Mouse (Mus musculus): Measurements from ENCODE around the gene Urah. TPM values are rescaled to one million over a fixed set of nuclear protein-coding genes. Genes with fewer than 3 reads are reported as not detected.

The Urah gene
- polyA plus RNA-seq, 1 experiment from 2014 or later: 6.1 TPM

DNA sequence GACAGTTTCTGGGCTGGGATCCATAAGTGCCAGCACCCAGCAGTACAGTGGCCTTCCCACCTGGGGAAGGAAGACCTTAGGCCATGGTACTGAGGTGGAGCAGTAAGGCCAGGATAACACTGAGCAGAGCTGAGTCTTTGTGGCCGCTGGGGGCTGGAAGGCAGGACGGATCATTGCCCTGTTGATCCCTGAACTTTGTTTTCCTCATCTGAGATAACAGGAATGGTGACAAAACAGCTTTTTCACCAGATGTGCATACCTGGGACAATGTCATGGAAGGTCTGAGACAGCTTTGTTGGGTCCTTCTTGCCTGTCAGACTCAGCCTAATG is 905 bp downstream of the Urah start:
- ATAC-seq: peak; percentile 45

DNA sequence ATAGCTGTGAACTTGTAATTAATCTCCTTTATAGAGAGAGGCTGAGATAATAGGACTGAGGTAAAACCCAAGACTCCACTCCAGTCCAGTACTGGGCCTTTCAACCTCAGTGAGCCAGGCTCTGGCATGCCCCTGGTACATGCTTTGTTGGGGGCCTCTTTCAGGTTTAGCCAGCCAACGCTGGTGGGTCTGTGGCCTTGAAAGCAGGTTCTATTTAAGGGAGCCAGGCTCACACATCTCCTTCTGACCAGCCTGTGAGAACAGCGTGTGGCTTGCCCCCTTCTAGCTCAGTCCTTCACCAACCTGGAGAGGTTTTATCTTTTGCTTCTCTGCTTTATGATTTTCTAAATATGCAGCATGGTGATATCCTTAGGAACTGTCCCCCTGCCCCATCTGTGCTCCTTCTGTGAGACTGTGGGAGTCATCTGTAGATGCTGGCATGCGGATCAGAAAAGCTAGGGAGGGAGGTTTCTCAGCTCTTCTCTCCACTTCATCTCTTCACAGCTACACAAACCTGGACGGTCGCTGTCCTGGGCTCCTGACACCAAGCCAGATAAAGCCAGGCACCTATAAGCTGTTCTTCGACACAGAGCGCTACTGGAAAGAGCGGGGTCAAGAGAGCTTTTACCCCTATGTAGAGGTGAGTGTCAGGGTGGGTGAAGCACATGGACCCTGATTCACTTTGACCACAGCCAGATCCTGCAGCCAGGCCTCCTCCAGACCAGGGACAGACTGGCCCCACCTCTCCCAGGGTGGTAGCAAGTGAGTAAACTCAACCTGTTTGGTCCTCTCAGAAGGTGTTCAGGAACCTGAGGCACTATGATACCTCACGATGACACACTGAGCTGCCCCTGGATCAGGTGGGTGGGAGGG is 1.7 kb downstream of the Urah start:
- 85% methylated on average over 9 of the region's 9 CpGs for WGBS
- no peak for ATAC-seq
- Histone ChIP-seq H3K4me2 (ENCODE audit: low read depth, low read length) (no peak overlapping the region), H3K36me3 (ENCODE audit: control insufficient read depth, insufficient read depth, low read length) (no peaks in the 10 kb centered on the region), H3K9ac (ENCODE audit: low read depth, low read length) (no peak overlapping the region), H3K27ac (ENCODE audit: low read length) (no peak overlapping the region), H3K4me1 (ENCODE audit: control insufficient read depth, insufficient read depth, low read length) (no peaks in the 10 kb centered on the region), H3K9me3 (ENCODE audit: control insufficient read depth, low read length) (no peaks in the 10 kb centered on the region), H3K4me3 (ENCODE audit: low read length) (no peak overlapping the region), H3K27me3 (replicated peaks; ENCODE audit: control insufficient read depth, insufficient read depth, low read length) (no peaks in the 10 kb centered on the region)

More for the DNA sequence above, 905 bp downstream of the Urah start:
- Histone ChIP-seq H3K9me3 (ENCODE audit: control insufficient read depth, low read length) (no peaks in the 10 kb centered on the region), H3K4me1 (ENCODE audit: control insufficient read depth, insufficient read depth, low read length) (no peaks in the 10 kb centered on the region), H3K4me2 (ENCODE audit: low read depth, low read length) (0 out of 2 replicates have a peak overlapping the region, but pooled peaks have one; percentile 14), H3K27me3 (replicated peaks; ENCODE audit: control insufficient read depth, insufficient read depth, low read length) (no peaks in the 10 kb centered on the region), H3K27ac (ENCODE audit: low read length) (no peak overlapping the region), H3K9ac (ENCODE audit: low read depth, low read length) (no peak overlapping the region; the same call in 1 of the 2 replicates), H3K4me3 (ENCODE audit: low read length) (no peak overlapping the region), H3K36me3 (ENCODE audit: control insufficient read depth, insufficient read depth, low read length) (no peaks in the 10 kb centered on the region)
- 57% methylated on average over 2 of the region's 2 CpGs for WGBS

- WGBS: 65% methylated on average over 5 of the region's 5 CpGs
- Histone ChIP-seq H3K27ac (ENCODE audit: low read length) (no peak overlapping the region), H3K9me3 (ENCODE audit: control insufficient read depth, low read length) (no peaks in the 10 kb centered on the region), H3K36me3 (ENCODE audit: control insufficient read depth, insufficient read depth, low read length) (no peaks in the 10 kb centered on the region), H3K4me1 (ENCODE audit: control insufficient read depth, insufficient read depth, low read length) (no peaks in the 10 kb centered on the region), H3K4me3 (ENCODE audit: low read length) (no peak overlapping the region), H3K9ac (ENCODE audit: low read depth, low read length) (no peak overlapping the region), H3K27me3 (replicated peaks; ENCODE audit: control insufficient read depth, insufficient read depth, low read length) (no peaks in the 10 kb centered on the region), H3K4me2 (ENCODE audit: low read depth, low read length) (no peak overlapping the region)
- ATAC-seq: no peak
Observed at GRCm38 (mm10) chr7:140839556-140839955, 4.7 kb downstream of the Urah start.

- Histone ChIP-seq H3K9me3 (ENCODE audit: control insufficient read depth, low read length) (no peaks in the 10 kb centered on the region), H3K4me2 (ENCODE audit: low read depth, low read length) (no peak overlapping the region), H3K36me3 (ENCODE audit: control insufficient read depth, insufficient read depth, low read length) (no peaks in the 10 kb centered on the region), H3K27me3 (replicated peaks; ENCODE audit: control insufficient read depth, insufficient read depth, low read length) (no peaks in the 10 kb centered on the region), H3K27ac (ENCODE audit: low read length) (no peak overlapping the region), H3K4me3 (ENCODE audit: low read length) (no peak overlapping the region), H3K9ac (ENCODE audit: low read depth, low read length) (no peak overlapping the region), H3K4me1 (ENCODE audit: control insufficient read depth, insufficient read depth, low read length) (no peaks in the 10 kb centered on the region)
- WGBS: 35% methylated on average over 19 of the region's 19 CpGs
- peak; percentile 59 for ATAC-seq
Observed at GRCm38 (mm10) chr7:140840750-140841735, 6.2 kb downstream of the Urah start.

DNA sequence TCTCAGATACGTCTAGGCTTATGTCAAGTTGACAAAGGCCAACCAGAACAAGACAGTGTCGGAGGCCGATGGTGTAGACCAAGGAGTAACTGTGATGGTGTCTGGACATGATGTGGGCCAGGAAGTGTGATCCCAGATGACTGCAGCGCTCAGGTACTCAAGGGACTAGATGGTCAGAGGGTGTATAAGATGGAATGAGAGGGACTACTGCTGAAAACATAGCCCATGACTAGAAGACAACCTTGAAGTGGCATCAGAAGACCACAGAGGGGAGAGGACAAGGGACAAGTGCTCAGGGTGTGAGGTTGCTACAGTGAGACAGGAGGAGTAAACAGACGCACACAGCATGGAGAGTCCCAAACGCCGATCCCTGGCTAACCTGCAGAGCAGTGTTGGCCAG is 9.0 kb downstream of the Urah start:
- WGBS: 71% methylated on average over 7 of the region's 7 CpGs
- ATAC-seq: no peak
- no peaks in the 10 kb centered on the region for H3K36me3 ChIP-seq (ENCODE audit: control insufficient read depth, insufficient read depth, low read length)

GRCm38 (mm10) chr7:140844905-140845665 is 10.3 kb downstream of the Urah start, which contains the start of gene Scgb1c1:
TSS of gene Scgb1c1 (plus strand) at chr7:140845547.
- peak; percentile 62 for ATAC-seq
- no peaks in the 10 kb centered on the region for H3K9me3 ChIP-seq (ENCODE audit: control insufficient read depth, low read length)
- WGBS: 23% methylated on average over 14 of the region's 14 CpGs
- no peaks in the 10 kb centered on the region for H3K4me1 ChIP-seq (ENCODE audit: control insufficient read depth, insufficient read depth, low read length)
- no peak within 1 kb of the TSS for H3K9ac ChIP-seq (ENCODE audit: low read depth, low read length)
- no peaks in the 10 kb centered on the region for H3K27me3 ChIP-seq (replicated peaks; ENCODE audit: control insufficient read depth, insufficient read depth, low read length)
- no peaks in the 10 kb centered on the region for H3K36me3 ChIP-seq (ENCODE audit: control insufficient read depth, insufficient read depth, low read length)
- no peak within 1 kb of the TSS for H3K4me3 ChIP-seq (ENCODE audit: low read length)
- H3K4me2 ChIP-seq (ENCODE audit: low read depth, low read length): no peak within 1 kb of the TSS
- no peak within 1 kb of the TSS for H3K27ac ChIP-seq (ENCODE audit: low read length)

More for the DNA sequence above, 9.0 kb downstream of the Urah start:
- Histone ChIP-seq H3K27ac (ENCODE audit: low read length) (no peak overlapping the region), H3K9me3 (ENCODE audit: control insufficient read depth, low read length) (no peaks in the 10 kb centered on the region), H3K4me2 (ENCODE audit: low read depth, low read length) (no peak overlapping the region), H3K4me3 (ENCODE audit: low read length) (no peak overlapping the region), H3K9ac (ENCODE audit: low read depth, low read length) (no peak overlapping the region), H3K4me1 (ENCODE audit: control insufficient read depth, insufficient read depth, low read length) (no peaks in the 10 kb centered on the region), H3K27me3 (replicated peaks; ENCODE audit: control insufficient read depth, insufficient read depth, low read length) (no peaks in the 10 kb centered on the region)

- Histone ChIP-seq H3K36me3 (ENCODE audit: control insufficient read depth, insufficient read depth, low read length) (no peaks in the 10 kb centered on the region), H3K27me3 (replicated peaks; ENCODE audit: control insufficient read depth, insufficient read depth, low read length) (no peaks in the 10 kb centered on the region), H3K9me3 (ENCODE audit: control insufficient read depth, low read length) (no peaks in the 10 kb centered on the region), H3K4me2 (ENCODE audit: low read depth, low read length) (no peak overlapping the region), H3K9ac (ENCODE audit: low read depth, low read length) (no peak overlapping the region), H3K4me1 (ENCODE audit: control insufficient read depth, insufficient read depth, low read length) (no peaks in the 10 kb centered on the region), H3K4me3 (ENCODE audit: low read length) (no peak overlapping the region), H3K27ac (ENCODE audit: low read length) (no peak overlapping the region)
- no peak for ATAC-seq
- 56% methylated on average over 4 of the region's 4 CpGs for WGBS
Observed at GRCm38 (mm10) chr7:140845683-140846082, 10.9 kb downstream of the Urah start.

- Histone ChIP-seq H3K9me3 (ENCODE audit: control insufficient read depth, low read length) (no peaks in the 10 kb centered on the region), H3K27me3 (replicated peaks; ENCODE audit: control insufficient read depth, insufficient read depth, low read length) (no peaks in the 10 kb centered on the region)
Observed at GRCm38 (mm10) chr7:140846676-140847075, 11.9 kb downstream of the Urah start.

More at GRCm38 (mm10) chr7:140846676-140847075, 11.9 kb downstream of the Urah start:
- H3K4me3 ChIP-seq (ENCODE audit: low read length): no peak overlapping the region
- H3K4me2 ChIP-seq (ENCODE audit: low read depth, low read length): no peak overlapping the region
- ATAC-seq: no peak
- H3K9ac ChIP-seq (ENCODE audit: low read depth, low read length): no peak overlapping the region
- H3K36me3 ChIP-seq (ENCODE audit: control insufficient read depth, insufficient read depth, low read length): no peaks in the 10 kb centered on the region
- 85% methylated on average over 10 of the region's 10 CpGs for WGBS
- no peak overlapping the region for H3K27ac ChIP-seq (ENCODE audit: low read length)
- no peaks in the 10 kb centered on the region for H3K4me1 ChIP-seq (ENCODE audit: control insufficient read depth, insufficient read depth, low read length)
